Mouse (Mus musculus) liver, embryonic 14.5 days (tissue): Measurements from ENCODE around the gene Fhdc1.

ENCODE experiments used
- CTCF ChIP-seq: IDR thresholded peaks from 2 replicates; pipeline ENCODE4 v1.5.1; 2016; ENCODE audit warnings: antibody characterized with exemption, low read depth, control low read depth
- EP300 ChIP-seq: IDR thresholded peaks from 2 replicates; pipeline ENCODE4 v1.6.1; 2016; ENCODE audit warnings: antibody characterized with exemption, low read depth

GRCm38 (mm10) chr3:84460499-84460898, 19.7 kb downstream of the Fhdc1 start:
- TF ChIP-seq EP300 (no peak), CTCF (no peak)
